Mouse (Mus musculus) c-Kit-positive CD71-positive TER-119-positive erythroid progenitor cells, embryonic 14.5 days (primary cell): ENCODE results near the gene Pxk.
"Not testable (repeated sequence)": the region's sequence is repeated elsewhere in the genome, so short reads cannot be mapped to it uniquely, and the experiment has no call there.

ENCODE experiments used
- DNase-seq: peaks from one replicate; pipeline ENCODE4 v3.0.0-alpha.2; 2013; ENCODE audit warnings: low spot score

The Pxk gene

GRCm38 (mm10) chr14:8102676-8103075 is 4.7 kb downstream of the Pxk start:
- no peak for DNase-seq

GRCm38 (mm10) chr14:8108047-8108446 is 10.0 kb downstream of the Pxk start:
- no peak for DNase-seq

DNA sequence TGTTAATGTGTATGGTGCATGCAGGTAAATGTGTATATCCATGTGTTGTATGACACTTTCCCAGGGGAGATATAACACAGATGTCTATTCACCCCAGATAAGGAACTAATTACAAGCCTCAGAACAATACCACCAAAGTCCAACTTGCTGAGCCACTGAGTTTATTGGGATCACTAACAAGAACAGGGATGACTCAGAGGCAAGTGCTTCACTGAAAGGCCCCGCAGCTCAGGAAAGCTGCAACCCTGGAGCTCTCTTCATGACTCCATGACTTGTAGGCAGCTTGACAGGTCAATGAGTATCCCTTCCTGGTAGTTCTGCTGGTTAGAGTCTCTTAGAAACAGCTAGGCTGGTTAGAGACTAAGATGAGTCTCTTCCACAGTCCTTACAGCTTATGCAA is 11.0 kb downstream of the Pxk start:
- DNase-seq, result no peak

DNA sequence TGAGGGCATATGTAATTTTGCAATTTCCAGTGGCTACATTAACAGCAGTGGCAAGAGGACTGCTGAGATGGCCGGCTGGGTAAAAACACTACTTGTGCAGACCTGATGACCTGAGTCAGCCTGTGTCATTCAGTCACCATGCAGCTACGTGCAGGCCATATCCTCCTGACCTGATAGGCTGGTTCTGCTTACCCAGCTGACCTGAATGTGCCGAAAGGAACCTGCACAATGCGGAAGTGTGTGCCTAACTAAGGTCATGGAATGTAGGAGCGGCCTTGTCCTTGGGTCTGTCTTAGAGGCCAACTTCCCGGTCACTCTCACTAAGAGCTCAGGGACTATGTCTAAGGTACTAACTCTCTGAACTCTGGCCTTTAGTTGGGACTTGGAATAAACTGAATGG is 13.5 kb downstream of the Pxk start:
- no peak for DNase-seq

- no peak for DNase-seq
Measured at GRCm38 (mm10) chr14:8112036-8112435, 14.0 kb downstream of the Pxk start.

DNA sequence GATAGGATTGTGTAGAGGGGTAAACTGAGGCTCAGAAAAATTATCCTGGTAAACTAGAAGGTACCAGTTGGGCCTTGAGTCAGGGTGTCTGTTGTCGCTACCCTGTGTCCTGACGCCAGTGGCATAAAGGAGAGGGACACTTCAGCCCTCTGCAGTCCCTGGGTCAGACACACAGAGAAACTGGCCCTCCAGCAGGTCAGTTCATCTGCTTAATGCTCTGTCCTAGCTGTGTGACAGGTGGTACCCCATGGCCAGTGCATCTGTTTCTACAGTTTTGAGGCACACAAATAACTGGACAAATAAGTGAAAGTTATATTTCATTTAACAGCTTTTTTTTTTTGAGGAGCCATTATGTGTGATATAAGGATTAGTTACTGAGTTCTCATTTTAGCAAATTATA is 15.6 kb downstream of the Pxk start:
- DNase-seq, result no peak

- no peak for DNase-seq
Measured at GRCm38 (mm10) chr14:8114306-8114705, 16.3 kb downstream of the Pxk start.

- DNase-seq, result no peak
Measured at GRCm38 (mm10) chr14:8114756-8115155, 16.7 kb downstream of the Pxk start.

DNA sequence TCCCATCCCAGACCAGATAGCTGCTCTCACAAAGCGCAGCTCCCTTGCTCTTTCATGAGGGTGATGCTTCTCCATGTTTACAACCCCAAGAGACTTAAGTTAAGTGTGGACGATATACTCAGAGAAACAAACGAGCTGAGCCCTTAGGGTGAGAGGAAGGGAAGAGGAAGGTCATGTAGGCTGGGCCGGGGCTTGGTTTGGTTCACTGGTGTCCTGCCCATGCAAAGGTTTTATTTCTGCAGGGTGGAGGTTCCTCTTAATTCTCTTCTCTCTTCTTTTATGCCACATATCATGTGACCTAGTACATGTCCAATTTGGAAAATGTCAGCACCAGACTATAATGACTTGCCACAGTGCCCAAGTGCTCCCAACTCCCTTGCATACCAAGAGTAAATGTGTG is 17.8 kb downstream of the Pxk start:
- no peak for DNase-seq

GRCm38 (mm10) chr14:8117371-8117770 is 19.4 kb downstream of the Pxk start:
- DNase-seq, result no peak

DNA sequence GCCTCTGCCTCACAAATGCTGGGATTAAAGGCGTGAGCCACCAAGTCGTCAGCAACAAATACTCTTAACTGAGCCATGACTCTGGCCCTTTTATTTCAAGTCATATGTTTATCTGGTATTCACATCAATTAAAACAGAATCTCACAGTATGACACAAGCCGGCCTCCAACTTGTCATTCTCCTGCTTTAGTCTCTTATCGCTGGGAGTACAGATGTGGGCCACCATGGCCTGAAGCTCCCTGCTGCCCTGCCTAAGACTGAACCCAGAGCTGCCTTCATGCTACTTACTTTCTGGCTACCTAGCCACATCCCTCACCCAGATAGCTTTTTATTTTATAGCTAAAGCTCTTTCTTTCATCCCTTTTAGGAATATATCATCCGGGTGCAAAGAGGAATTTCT is 21.4 kb downstream of the Pxk start:
- no peak for DNase-seq

GRCm38 (mm10) chr14:8119904-8120303 is 21.9 kb downstream of the Pxk start:
- no peak for DNase-seq

DNA sequence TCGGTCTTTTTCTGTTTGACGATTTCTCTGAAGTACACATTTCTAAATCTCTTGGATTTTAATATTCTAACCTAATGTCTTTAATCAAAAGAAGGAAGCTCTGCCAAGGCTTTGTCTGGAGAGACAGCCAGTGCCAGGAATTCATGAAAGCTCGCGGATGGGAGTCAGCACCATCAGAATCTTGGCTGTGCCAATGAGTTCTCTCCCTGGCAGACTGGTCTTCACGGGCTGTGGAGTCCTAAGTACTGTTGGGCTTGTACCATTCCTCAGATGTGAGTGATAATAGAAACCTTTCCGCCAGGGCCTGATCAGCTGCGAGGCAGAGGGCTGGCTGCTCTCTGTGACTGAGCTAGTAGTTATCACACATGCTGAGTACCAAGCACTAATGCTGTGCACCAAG is 25.1 kb downstream of the Pxk start:
- no peak for DNase-seq

- DNase-seq, result not testable (repeated sequence)
Measured at GRCm38 (mm10) chr14:8123611-8124010, 25.6 kb downstream of the Pxk start.

GRCm38 (mm10) chr14:8124046-8124881 is 26.3 kb downstream of the Pxk start:
- DNase-seq, result no peak

- DNase-seq, result no peak
Measured at GRCm38 (mm10) chr14:8127971-8128370, 30.0 kb downstream of the Pxk start.

DNA sequence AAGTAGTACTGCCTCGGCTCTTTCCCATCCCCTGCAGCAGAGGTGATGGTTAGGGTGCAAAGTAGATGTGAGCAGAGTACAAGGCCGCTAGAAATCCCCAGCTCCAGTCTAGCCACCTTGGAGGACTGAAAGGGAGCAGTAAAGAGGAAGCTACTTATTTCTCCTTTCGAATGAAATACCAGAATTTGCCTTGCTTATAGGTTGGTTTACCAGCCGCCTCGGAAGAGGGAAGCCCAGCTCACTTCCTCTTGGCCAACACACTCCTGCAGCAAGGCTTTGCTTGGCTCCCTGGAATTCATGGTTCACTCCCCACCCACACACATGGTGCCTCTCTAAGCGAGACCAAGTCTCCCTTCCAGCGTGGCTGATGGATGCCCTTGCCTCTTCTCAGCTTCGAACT is 34.8 kb downstream of the Pxk start:
- DNase-seq, result no peak

GRCm38 (mm10) chr14:8134234-8134633 is 36.2 kb downstream of the Pxk start:
- DNase-seq, result no peak

DNA sequence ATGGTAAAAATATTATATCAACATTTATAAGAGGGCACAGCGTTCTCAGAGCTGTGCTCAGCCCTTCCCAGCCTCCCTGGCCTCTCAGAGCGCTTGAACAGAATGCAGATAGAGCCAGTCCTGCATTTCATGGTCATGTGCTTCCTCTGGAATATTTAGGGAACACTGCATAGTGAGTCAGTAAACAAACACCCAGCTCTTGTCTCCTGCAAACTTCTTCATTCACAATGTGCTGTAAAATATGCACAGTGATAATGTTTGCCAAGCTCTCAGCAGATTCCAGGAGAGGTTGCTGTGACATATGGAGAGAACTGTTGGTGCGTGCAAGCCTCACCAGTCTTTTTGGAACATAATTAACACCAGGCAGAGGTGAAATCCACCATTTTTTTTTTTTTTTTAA is 37.1 kb downstream of the Pxk start:
- DNase-seq, result no peak

DNA sequence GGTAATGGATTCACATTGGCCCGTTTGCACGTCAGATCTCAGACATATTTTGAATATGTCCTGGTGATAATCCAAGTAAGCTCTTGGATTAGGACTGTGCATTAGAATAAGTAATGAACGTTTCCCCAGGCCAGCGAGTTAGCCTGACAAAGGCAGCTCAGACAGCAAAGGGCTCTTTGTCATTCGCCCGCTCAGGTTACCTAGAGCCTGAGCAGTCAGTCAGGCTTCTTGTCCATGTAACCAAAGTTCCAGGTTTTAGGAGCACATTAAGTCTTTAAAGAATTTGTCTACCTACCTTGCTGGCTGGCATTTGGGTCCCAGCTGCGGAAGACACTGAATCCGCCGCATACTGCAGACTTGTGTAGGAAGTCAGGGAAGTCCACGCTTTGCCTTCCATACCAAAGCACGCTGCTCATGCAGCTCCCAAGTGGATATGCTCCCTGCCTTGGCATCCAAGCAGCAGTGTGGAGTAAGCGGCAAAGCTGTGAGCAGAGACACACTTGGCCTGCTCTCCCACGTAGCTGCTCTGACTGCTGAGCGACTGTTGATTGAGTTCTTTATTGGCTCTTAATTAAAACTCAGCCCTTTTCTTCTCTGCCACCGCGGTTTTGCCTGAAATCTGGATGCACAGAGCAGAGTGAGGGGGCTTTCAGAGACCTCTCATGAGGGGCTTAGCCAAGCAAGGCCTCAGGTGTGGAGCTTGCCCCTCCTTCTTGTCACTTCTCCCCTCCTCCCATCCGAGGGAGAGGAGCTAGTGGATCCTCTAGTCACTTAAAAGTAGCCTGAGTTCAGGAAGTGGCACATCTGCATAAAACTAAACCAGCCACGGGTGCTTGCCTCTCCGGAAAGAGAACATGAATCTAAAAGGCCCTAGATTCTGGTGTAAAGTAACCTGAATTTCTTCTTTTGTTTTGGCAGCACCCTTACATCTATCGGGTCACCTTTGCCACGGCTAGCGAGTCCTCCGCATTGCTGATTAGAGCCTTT is 42.0 kb downstream of the Pxk start:
- DNase-seq, result no peak

GRCm38 (mm10) chr14:8141131-8141530 is 43.1 kb downstream of the Pxk start:
- no peak for DNase-seq

GRCm38 (mm10) chr14:8145594-8146558 is 47.9 kb downstream of the Pxk start:
- DNase-seq, result no peak
